Mouse (Mus musculus) CH12.LX (cell line): ENCODE data around the gene Srp9. TPM values are rescaled to one million over a fixed set of nuclear protein-coding genes. Genes with fewer than 3 reads are reported as not detected.
A peak's percentile ranks its signal among the peaks of the same experiment; 100 is the strongest.

Experiments
- DNase-seq: peaks from one replicate; pipeline ENCODE4 v3.0.0-alpha.2; 2013; ENCODE audit errors: extremely low read depth
- H3K27ac ChIP-seq: 2 replicates; pipeline ENCODE4 v1.5.1; 2012; ENCODE audit warnings: low read depth, mild to moderate bottlenecking, control low read depth, moderate library complexity; ENCODE audit not compliant: insufficient read depth
- H3K27me3 ChIP-seq: replicated peaks from 2 replicates; pipeline ENCODE3; 2012; ENCODE audit warnings: inconsistent platforms
- H3K36me3 ChIP-seq, 2 experiments: replicated peaks in 1 of 2; 2 replicates each; pipeline versions ENCODE3 to v1.6.1; 2012; ENCODE audit warnings: inconsistent platforms in 1 of 2, low read length in 1 of 2, mild to moderate bottlenecking in 1 of 2, mixed read lengths in 1 of 2, moderate library complexity in 1 of 2; ENCODE audit not compliant: control insufficient read depth in 1 of 2, insufficient read depth in 1 of 2
- H3K4me1 ChIP-seq, 2 experiments: 2 replicates each; pipeline ENCODE4 v1.6.1; 2012; ENCODE audit warnings: inconsistent platforms in 1 of 2, moderate library complexity in 1 of 2; ENCODE audit not compliant: insufficient read depth in 2 of 2, control insufficient read depth in 1 of 2
- H3K4me2 ChIP-seq: 2 replicates; pipeline ENCODE4 v1.6.1; 2012; ENCODE audit warnings: low read depth, mild to moderate bottlenecking, control low read depth; ENCODE audit not compliant: poor library complexity, insufficient read depth, severe bottlenecking
- H3K4me3 ChIP-seq, 3 experiments: fragments of 150-350 bp in 1 of 3; sonication (generic) in 1 of 3; replicated peaks in 1 of 3; 2 replicates each; pipeline versions ENCODE3 to v1.5.1; 2011 to 2012; ENCODE audit warnings: low read depth in 2 of 3, low read length in 2 of 3, mild to moderate bottlenecking in 2 of 3, moderate library complexity in 2 of 3, control low read depth in 1 of 3, improper control_type of control experiment in 1 of 3, inconsistent platforms in 1 of 3, mixed read lengths in 1 of 3; ENCODE audit not compliant: poor library complexity in 1 of 3
- H3K79me2 ChIP-seq: replicated peaks from 2 replicates; pipeline ENCODE4 v1.6.1; 2012; ENCODE audit warnings: mild to moderate bottlenecking, moderate library complexity; ENCODE audit not compliant: control insufficient read depth, poor library complexity, insufficient read depth, severe bottlenecking; ENCODE audit errors: extremely low read depth
- H3K9ac ChIP-seq: 2 replicates; pipeline ENCODE4 v1.6.1; 2012; ENCODE audit warnings: low read depth, mild to moderate bottlenecking, control low read depth, moderate library complexity; ENCODE audit not compliant: insufficient read depth
- H3K9me3 ChIP-seq: replicated peaks from 2 replicates; pipeline ENCODE3; 2012; ENCODE audit warnings: low read length, inconsistent platforms, mixed read lengths
- CTCF ChIP-seq, 2 experiments: IDR thresholded peaks in 1 of 2; conservative IDR thresholded peaks in 1 of 2; 2 replicates each; pipeline ENCODE4 v1.5.1; 2011 to 2012; ENCODE audit warnings: low read depth in 2 of 2, low read length in 2 of 2, improper control_type of control experiment in 1 of 2, inconsistent platforms in 1 of 2, mild to moderate bottlenecking in 1 of 2, moderate library complexity in 1 of 2
- ELF1 ChIP-seq: IDR thresholded peaks from 2 replicates; pipeline ENCODE4 v1.6.1; 2014; ENCODE audit warnings: low read depth, mild to moderate bottlenecking, inconsistent platforms, low read length, improper control_type of control experiment
- IRF4 ChIP-seq: IDR thresholded peaks from 2 replicates; pipeline ENCODE4 v1.6.1; 2014; ENCODE audit warnings: low read depth, mild to moderate bottlenecking, inconsistent platforms, low read length, improper control_type of control experiment
- MAZ ChIP-seq: IDR thresholded peaks from 2 replicates; pipeline ENCODE4 v1.6.1; 2012; ENCODE audit warnings: low read depth, mild to moderate bottlenecking, inconsistent platforms, low read length, improper control_type of control experiment, moderate library complexity
- MXI1 ChIP-seq: IDR thresholded peaks from 2 replicates; pipeline ENCODE4 v1.6.1; 2011; ENCODE audit warnings: mild to moderate bottlenecking, low read depth, low read length, improper control_type of control experiment
- RAD21 ChIP-seq: IDR thresholded peaks from 2 replicates; pipeline ENCODE4 v1.6.1; 2011; ENCODE audit warnings: low read depth, mild to moderate bottlenecking, low read length, improper control_type of control experiment, moderate library complexity
- SMC3 ChIP-seq: IDR thresholded peaks from 2 replicates; pipeline ENCODE4 v1.6.1; 2011; ENCODE audit warnings: low read depth, low read length, improper control_type of control experiment
- TCF12 ChIP-seq: IDR thresholded peaks from 2 replicates; pipeline ENCODE4 v1.6.1; 2014; ENCODE audit warnings: low read depth, mild to moderate bottlenecking, inconsistent platforms, low read length, improper control_type of control experiment
- UBTF ChIP-seq: IDR thresholded peaks from 2 replicates; pipeline ENCODE4 v1.6.1; 2012; ENCODE audit warnings: low read depth, mild to moderate bottlenecking, inconsistent platforms, low read length, improper control_type of control experiment, moderate library complexity
- USF1 ChIP-seq: IDR thresholded peaks from 2 replicates; pipeline ENCODE4 v1.6.1; 2014; ENCODE audit warnings: low read depth, mild to moderate bottlenecking, inconsistent platforms, low read length, improper control_type of control experiment
- ZC3H11A ChIP-seq: IDR thresholded peaks from 2 replicates; pipeline ENCODE4 v1.6.1; 2012; ENCODE audit warnings: low read depth, mild to moderate bottlenecking, inconsistent platforms, low read length, improper control_type of control experiment
- dilution Hi-C: fragments of 300-500 bp; cut with MboI; formaldehyde crosslinking; loops from 2 replicates; pipeline ENCODE4 v1.14.3; 2020; ENCODE audit warnings: low sequenced_read_pairs; ENCODE audit not compliant: extremely low pct_unique_long_range_greater_than_20kb, extremely low pct_ligation_motif_present
- in situ Hi-C: fragments of 300-500 bp; cut with MboI; formaldehyde crosslinking; loops from 3 replicates; pipeline ENCODE4 v1.14.3; 2019; ENCODE audit warnings: low sequenced_read_pairs, low pct_ligation_motif_present, low pct_unique_long_range_greater_than_20kb, mixed read lengths
- polyA plus RNA-seq: library from polyadenylated mRNA; unstranded; fragments of >175 nt; gene quantifications from 2 replicates; pipeline ENCODE4 v1.2.1, GENCODE M21; 2012; ENCODE audit warnings: low read depth; ENCODE audit not compliant: insufficient read length
- total RNA-seq, 2 experiments: library from RNA; depleted of rRNA; stranded (reverse); fragments of 300-350 nt in 1 of 2; fragments of >200 nt in 1 of 2; gene quantifications; 2 replicates each; pipeline ENCODE4 v1.2.3; 2012 to 2014

The Srp9 gene
- total and polyA plus RNA-seq, 3 experiments: 135 to 221 (median 138) TPM

DNA sequence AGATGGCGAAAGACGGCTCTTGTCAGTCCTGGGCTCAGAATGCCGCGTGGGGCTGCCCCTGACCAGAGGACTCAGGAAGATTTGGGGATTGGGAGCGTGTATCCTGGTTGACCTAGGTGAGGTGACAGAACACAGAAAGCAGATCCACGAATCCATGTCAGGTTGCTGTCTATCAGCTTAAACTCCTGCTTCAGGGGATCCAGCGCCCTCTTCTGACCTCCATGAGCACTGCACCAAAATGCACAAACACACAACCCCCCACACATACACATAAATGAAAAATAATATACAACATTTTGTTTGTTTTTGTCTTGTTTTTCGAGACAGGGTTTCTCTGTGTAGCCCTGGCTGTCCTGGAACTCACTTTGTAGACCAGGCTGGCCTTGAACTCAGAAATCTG, 13.6 kb downstream of the Srp9 start:
- Histone ChIP-seq H3K79me2 (no peaks in the 10 kb centered on the region), H3K4me2 (no peak overlapping the region), H3K9ac (no peak overlapping the region), H3K4me3 (no peak overlapping the region), H3K4me1 (peaks cover 13 to 35% of the 10 kb centered on the region in 2 experiments), H3K27me3 (peaks cover 9% of the 10 kb centered on the region), H3K27ac (no peak overlapping the region), H3K36me3 (peaks cover 0 to 2% of the 10 kb centered on the region in 2 experiments), H3K9me3 (no peaks in the 10 kb centered on the region)
- DNase-seq: no peak
- dilution Hi-C loops: no loop called here
- in situ Hi-C loops: loop anchor here (25.0 kb wide), 1 partner anchor 199 kb away; the partner anchor contains the start of gene Fbxo28
- TF ChIP-seq ZC3H11A (no peak), CTCF (conservative IDR thresholded peaks at IDR 0.05 in 1 of 2, IDR thresholded peaks at IDR 0.05 in 1 of 2; ENCODE audit: low read depth in 2 of 2, low read length in 2 of 2) (peak in 1 of 2 experiments; percentile 40; a peak in 2 of 4 replicates)

DNA sequence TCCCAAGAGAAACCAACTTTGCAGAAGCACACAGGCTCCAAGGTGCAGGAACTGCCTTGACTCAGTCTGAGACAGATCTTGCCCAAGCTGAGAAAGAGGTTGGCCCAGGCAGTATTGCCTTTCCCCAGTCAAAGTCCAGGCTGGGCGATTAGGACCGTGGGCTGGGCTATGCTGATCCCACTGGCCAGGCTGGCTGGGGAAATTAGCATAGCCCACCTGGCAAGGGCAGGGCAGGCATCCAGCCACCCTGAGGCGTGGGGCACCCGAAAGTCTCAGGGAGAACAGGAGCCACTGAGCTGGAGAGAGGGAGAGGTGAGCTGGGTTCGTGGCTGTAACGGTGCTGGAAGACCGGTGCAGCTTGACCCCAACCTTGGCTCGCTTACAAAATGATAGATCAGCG, 15.4 kb downstream of the Srp9 start:
- H3K79me2 ChIP-seq: no peaks in the 10 kb centered on the region
- in situ Hi-C loops: loop anchor here (10.0 to 25.0 kb wide), 2 partner anchors 197 to 405 kb away; partner anchors contain the start of gene Fbxo28
- peaks cover 9% of the 10 kb centered on the region for H3K27me3 ChIP-seq
- DNase-seq: no peak
- H3K9ac ChIP-seq: no peak overlapping the region
- no peaks in the 10 kb centered on the region for H3K36me3 ChIP-seq
- TF ChIP-seq TCF12 (0 out of 2 replicates have a peak, but pooled peaks have one; percentile 0), USF1 (no peak)
- TF ChIP-seq, all 38 proteins: peak for 1
- dilution Hi-C loops: no loop called here
- H3K4me3 ChIP-seq: peak overlapping the region in 1 of 3 experiments; percentile 8
- peaks cover 13 to 42% of the 10 kb centered on the region in 2 experiments for H3K4me1 ChIP-seq
- peak overlapping the region; percentile 25; the same call in 1 of the 2 replicates for H3K4me2 ChIP-seq
- no peak overlapping the region for H3K27ac ChIP-seq
- no peaks in the 10 kb centered on the region for H3K9me3 ChIP-seq

DNA sequence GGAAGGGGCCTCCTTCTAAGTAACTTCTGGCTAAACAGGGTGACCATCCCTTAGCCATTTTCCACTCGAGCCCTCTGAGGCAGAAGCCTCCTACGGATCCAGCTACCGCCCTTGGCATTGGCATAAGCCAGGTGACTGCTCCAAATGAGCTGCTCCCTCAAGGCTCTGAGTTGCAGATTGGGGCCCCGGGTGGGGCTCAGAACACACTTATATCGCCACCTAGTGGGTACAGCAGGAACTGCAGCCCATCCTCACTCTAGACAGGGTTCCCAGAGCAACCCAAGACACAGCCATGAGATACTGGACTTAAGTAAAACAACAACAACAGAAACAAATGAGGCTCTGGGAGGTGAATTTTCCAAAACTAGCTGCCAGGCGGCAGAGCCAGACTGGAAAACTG, 15.8 kb downstream of the Srp9 start:
- Histone ChIP-seq H3K9ac (no peak overlapping the region), H3K4me2 (peak overlapping the region; percentile 25; the same call in 1 of the 2 replicates), H3K36me3 (no peaks in the 10 kb centered on the region), H3K27ac (no peak overlapping the region), H3K4me1 (peaks cover 14 to 44% of the 10 kb centered on the region in 2 experiments), H3K4me3 (no peak overlapping the region), H3K79me2 (no peaks in the 10 kb centered on the region), H3K9me3 (no peaks in the 10 kb centered on the region), H3K27me3 (peaks cover 9% of the 10 kb centered on the region)
- TF ChIP-seq TCF12 (0 out of 2 replicates have a peak, but pooled peaks have one; percentile 13), CTCF (conservative IDR thresholded peaks at IDR 0.05 in 1 of 2, IDR thresholded peaks at IDR 0.05 in 1 of 2; ENCODE audit: low read depth in 2 of 2, low read length in 2 of 2) (peak; percentile 94 to 97), UBTF (no peak), SMC3 (peak; percentile 86), IRF4 (peak; percentile 58; the same call in 1 of the 2 replicates), ELF1 (no peak), RAD21 (peak; percentile 89), ZC3H11A (peak; percentile 51; the same call in 1 of the 2 replicates), MXI1 (0 out of 2 replicates have a peak, but pooled peaks have one; percentile 38), MAZ (peak; percentile 61; the same call in 1 of the 2 replicates)
- peak; percentile 81 for DNase-seq
- dilution Hi-C loops: no loop called here
- in situ Hi-C loops: loop anchor here (10.0 to 25.0 kb wide), 2 partner anchors 197 to 404 kb away; partner anchors contain the start of gene Fbxo28
